Mouse (Mus musculus): ENCODE results near the gene Lims1.

DNA sequence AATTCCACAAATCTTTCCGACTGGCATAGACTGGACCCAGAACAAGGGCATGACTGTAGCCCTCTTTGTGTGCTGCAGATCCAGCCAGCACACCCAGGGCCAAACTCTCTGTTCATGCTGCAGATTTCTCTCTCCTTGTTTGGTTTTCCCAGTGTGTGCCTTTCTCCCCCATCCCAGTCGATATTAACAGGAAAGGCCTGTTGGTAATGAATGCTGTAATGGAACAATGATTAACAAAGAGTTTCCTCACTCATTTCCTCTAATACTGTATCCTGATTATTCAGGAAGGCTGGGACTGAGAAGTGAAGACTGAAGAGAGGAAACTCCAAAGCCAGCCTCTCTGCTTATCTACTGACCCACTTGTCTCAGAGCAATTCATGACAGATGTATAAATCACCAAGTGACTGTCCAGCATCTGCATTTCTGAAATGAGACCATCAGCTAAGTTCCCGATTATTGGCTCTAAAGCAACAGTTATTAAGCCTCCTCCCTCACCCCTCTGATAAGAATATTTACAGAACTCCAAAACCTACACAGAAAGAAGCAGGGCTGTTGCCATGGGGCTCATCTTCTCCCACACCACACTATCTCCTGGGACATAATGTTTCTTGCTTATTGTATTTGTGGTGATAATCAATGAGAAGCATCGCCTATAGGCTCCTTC lies 82.2 kb downstream of the Lims1 start:
- TF ChIP-seq POLR2A (IDR thresholded peaks at IDR 0.05; ENCODE audit: insufficient read length, low read depth) (no peak), USF1 (IDR thresholded peaks at IDR 0.05; ENCODE audit: low read depth) (no peak), E2F4 (IDR thresholded peaks at IDR 0.05; ENCODE audit: insufficient read depth) (no peak), MAX (IDR thresholded peaks at IDR 0.05; ENCODE audit: low read depth) (no peak), TCF12 (IDR thresholded peaks at IDR 0.05; ENCODE audit: insufficient read depth, poor library complexity, severe bottlenecking) (no peak)
